Mouse (Mus musculus): ENCODE data around the gene Iqsec1. TPM values are rescaled to one million over a fixed set of nuclear protein-coding genes. Genes with fewer than 3 reads are reported as not detected.

Iqsec1 gene
- polyA plus RNA-seq, 1 experiment = 230 TPM

DNA sequence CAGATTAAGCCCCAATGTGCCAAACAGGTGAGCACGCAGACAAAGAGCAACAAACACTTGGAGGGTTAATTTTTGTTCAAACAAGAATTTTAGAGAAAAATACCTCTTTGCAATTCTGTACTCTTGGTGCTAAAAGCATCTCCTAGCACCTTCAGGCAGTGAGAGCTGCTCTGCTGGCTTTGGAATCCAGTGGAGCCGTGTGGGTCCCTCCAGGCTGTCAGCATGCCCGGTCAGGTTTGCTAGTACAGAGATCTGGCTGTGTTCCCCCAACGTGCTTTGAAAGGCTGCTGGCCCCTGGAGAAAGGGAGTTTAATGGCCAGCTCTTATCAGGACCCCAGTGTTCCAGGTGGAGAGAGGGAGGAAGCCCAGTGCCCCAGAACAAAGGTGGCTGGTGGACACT, 23.1 kb upstream of the Iqsec1 start:
- TF ChIP-seq CTCF (IDR thresholded peaks at IDR 0.05; ENCODE audit: extremely low read depth, insufficient read depth, insufficient read length, insufficient replicate concordance) = no peak
- TF ChIP-seq POLR2A (IDR thresholded peaks at IDR 0.05; ENCODE audit: low read depth, low read length) = no peak
- Histone ChIP-seq H3K4me1 (ENCODE audit: control insufficient read depth, insufficient read depth, insufficient read length) (no peaks in the 10 kb centered on the region), H3K4me3 (ENCODE audit: extremely low read depth, insufficient read depth, insufficient read length) (no peak overlapping the region), H3K27me3 (ENCODE audit: control insufficient read depth, insufficient read depth, low read length) (no peaks in the 10 kb centered on the region), H3K36me3 (ENCODE audit: control insufficient read depth, insufficient read depth, low read length) (peaks cover 25% of the 10 kb centered on the region), H3K27ac (ENCODE audit: insufficient read depth, low read length) (no peak overlapping the region)
- 83% methylated on average over 4 of the region's 4 CpGs for WGBS
- no peak for DNase-seq (ENCODE audit: low read depth in 1 of 2, low spot score in 2 of 2)

DNA sequence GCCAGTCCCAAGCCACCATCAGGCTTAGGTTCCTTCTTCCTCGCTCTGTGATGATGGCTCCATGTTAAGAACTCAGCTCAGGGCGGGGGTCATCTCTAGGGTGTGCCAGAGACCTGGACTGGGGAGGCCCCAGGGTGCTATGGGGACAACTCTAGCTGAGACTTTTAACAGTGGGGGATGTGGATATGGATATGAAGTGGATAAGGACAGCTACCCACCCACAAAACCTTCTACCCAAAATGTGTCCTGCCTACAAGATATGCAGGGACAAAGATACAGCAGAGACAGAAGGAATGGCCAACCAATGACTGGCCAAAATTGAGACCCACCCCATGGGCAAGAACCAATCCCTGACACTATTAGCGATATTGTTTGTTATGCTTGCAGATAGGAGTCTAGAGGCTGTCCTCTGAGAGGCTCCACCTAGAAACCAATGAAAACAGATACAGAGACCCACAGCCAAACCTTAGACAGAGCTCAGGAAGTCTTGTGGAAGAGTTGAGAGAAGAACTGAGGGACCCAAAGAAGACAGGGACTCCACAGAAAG, 19.9 kb upstream of the Iqsec1 start:
- H3K27ac ChIP-seq (ENCODE audit: insufficient read depth, low read length) = no peak overlapping the region
- DNase-seq (ENCODE audit: low read depth in 1 of 2, low spot score in 2 of 2) = no peak
- no peak for TF ChIP-seq CTCF (IDR thresholded peaks at IDR 0.05; ENCODE audit: extremely low read depth, insufficient read depth, insufficient read length, insufficient replicate concordance)
- no peak for TF ChIP-seq POLR2A (IDR thresholded peaks at IDR 0.05; ENCODE audit: low read depth, low read length)
- no peaks in the 10 kb centered on the region for H3K4me1 ChIP-seq (ENCODE audit: control insufficient read depth, insufficient read depth, insufficient read length)
- 89% methylated on average over 3 of the region's 3 CpGs for WGBS
- peaks cover 4% of the 10 kb centered on the region; the same call in 1 of the 2 replicates for H3K36me3 ChIP-seq (ENCODE audit: control insufficient read depth, insufficient read depth, low read length)
- H3K27me3 ChIP-seq (ENCODE audit: control insufficient read depth, insufficient read depth, low read length) = no peaks in the 10 kb centered on the region
- H3K4me3 ChIP-seq (ENCODE audit: extremely low read depth, insufficient read depth, insufficient read length) = no peak overlapping the region

DNA sequence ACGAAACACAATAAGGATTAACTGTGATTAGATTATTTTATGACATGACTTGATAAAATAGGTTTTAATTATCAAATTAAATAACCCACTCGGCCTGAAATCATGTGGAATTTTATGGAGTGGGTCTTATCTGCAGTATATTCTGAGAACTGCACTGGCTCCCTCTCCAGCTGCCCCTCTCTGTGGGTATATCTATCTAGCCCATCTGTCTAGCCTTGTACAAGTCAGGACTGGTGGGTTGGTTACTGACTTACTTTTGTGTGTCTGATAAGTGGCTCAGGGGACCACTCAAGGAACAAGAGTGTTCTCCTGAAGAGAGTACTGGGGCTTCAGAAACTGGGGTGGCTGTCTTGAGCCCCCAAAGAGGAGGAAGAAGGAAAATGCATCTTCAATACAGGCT, 18.7 kb upstream of the Iqsec1 start:
- Histone ChIP-seq H3K36me3 (ENCODE audit: control insufficient read depth, insufficient read depth, low read length) (peaks cover 1% of the 10 kb centered on the region; the same call in 1 of the 2 replicates), H3K4me1 (ENCODE audit: control insufficient read depth, insufficient read depth, insufficient read length) (no peaks in the 10 kb centered on the region), H3K4me3 (ENCODE audit: extremely low read depth, insufficient read depth, insufficient read length) (no peak overlapping the region), H3K27ac (ENCODE audit: insufficient read depth, low read length) (no peak overlapping the region), H3K27me3 (ENCODE audit: control insufficient read depth, insufficient read depth, low read length) (no peaks in the 10 kb centered on the region)
- WGBS = 69% methylated on average over 2 of the region's 2 CpGs
- TF ChIP-seq CTCF (IDR thresholded peaks at IDR 0.05; ENCODE audit: extremely low read depth, insufficient read depth, insufficient read length, insufficient replicate concordance) (no peak), POLR2A (IDR thresholded peaks at IDR 0.05; ENCODE audit: low read depth, low read length) (no peak)
- DNase-seq (ENCODE audit: low read depth in 1 of 2, low spot score in 2 of 2) = no peak

DNA sequence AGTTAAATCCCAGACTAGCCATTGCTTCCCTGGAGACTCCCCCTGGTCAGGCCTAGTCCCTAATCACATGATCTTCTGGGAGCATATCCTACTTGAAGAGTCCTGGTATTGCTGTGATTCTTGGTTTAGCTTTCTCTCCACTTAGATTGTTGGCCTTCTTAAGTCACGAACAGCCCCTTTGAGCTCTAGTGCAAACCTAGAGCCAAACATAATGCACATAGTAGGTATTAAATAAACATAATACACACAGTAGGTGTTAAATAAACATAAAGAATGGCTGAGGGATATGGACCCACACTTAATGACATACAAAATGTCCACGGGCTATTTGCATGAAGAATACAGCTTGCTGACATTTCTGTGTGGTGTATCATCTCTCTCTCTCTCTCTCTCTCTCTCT, 15.7 kb upstream of the Iqsec1 start:
- WGBS = 88% methylated on average over 2 of the region's 2 CpGs
- H3K4me3 ChIP-seq (ENCODE audit: extremely low read depth, insufficient read depth, insufficient read length) = no peak overlapping the region
- H3K4me1 ChIP-seq (ENCODE audit: control insufficient read depth, insufficient read depth, insufficient read length) = no peaks in the 10 kb centered on the region
- H3K27ac ChIP-seq (ENCODE audit: insufficient read depth, low read length) = no peak overlapping the region
- no peaks in the 10 kb centered on the region for H3K27me3 ChIP-seq (ENCODE audit: control insufficient read depth, insufficient read depth, low read length)
- no peak for DNase-seq (ENCODE audit: low read depth in 1 of 2, low spot score in 2 of 2)
- TF ChIP-seq CTCF (IDR thresholded peaks at IDR 0.05; ENCODE audit: extremely low read depth, insufficient read depth, insufficient read length, insufficient replicate concordance) = no peak
- no peak for TF ChIP-seq POLR2A (IDR thresholded peaks at IDR 0.05; ENCODE audit: low read depth, low read length)
- no peaks in the 10 kb centered on the region for H3K36me3 ChIP-seq (ENCODE audit: control insufficient read depth, insufficient read depth, low read length)

DNA sequence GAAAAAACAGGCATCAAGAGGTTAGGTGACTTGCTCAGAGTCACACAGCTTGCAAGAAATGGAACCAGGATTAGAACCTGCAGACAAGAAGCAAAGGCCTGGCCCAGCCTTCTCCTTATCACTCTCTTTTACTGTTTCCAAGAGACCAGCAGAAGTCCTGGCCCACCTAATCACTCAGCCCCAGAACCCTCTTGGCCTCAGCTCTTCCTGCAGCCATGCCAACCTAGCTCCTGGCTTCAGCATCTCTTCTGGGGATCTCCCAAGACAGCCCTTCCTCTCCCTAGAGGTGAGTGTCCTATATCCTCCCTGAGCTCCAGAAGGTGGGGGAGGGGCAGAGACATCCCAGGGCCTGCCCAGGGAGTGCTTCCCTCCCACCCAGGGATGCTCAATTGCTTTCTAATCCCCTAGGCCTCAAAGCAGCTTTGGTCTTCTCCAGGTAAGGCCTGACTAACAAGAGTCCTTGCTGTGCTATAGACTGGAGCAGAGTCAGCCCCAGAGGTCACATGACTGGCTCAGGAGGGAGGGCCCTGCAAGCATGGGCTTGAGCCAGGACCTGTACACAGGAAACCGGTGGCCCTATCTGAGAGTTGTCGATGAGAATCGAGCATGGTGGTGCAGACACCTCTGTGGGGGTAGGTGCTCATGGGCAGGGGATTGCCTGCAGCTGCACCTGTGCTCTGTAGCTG, 15.0 kb upstream of the Iqsec1 start:
- no peak for DNase-seq (ENCODE audit: low read depth in 1 of 2, low spot score in 2 of 2)
- Histone ChIP-seq H3K4me3 (ENCODE audit: extremely low read depth, insufficient read depth, insufficient read length) (no peak overlapping the region), H3K27me3 (ENCODE audit: control insufficient read depth, insufficient read depth, low read length) (no peaks in the 10 kb centered on the region), H3K36me3 (ENCODE audit: control insufficient read depth, insufficient read depth, low read length) (no peaks in the 10 kb centered on the region), H3K27ac (ENCODE audit: insufficient read depth, low read length) (no peak overlapping the region), H3K4me1 (ENCODE audit: control insufficient read depth, insufficient read depth, insufficient read length) (no peaks in the 10 kb centered on the region)
- no peak for TF ChIP-seq POLR2A (IDR thresholded peaks at IDR 0.05; ENCODE audit: low read depth, low read length)
- no peak for TF ChIP-seq CTCF (IDR thresholded peaks at IDR 0.05; ENCODE audit: extremely low read depth, insufficient read depth, insufficient read length, insufficient replicate concordance)
- 3% methylated on average over 3 of the region's 3 CpGs for WGBS

DNA sequence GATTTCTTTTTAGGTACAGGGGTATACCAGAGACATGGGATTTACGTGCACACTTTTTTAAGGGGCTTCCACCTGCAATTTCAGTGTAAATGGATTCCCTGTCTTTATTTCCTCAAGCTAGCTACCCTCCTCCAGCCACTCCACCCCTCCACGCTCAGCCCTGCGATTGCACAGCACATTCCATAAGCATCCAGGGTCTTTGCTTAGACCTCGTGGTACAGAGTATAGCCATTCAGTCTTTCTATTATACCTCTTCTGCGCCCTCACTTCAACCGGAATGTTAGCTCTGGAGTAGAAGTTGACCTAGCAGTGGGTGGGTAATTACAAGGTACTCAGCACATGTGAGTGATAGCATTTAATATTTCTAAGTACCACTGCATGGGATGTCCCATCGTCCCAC, 13.1 kb upstream of the Iqsec1 start:
- no peak for DNase-seq (ENCODE audit: low read depth in 1 of 2, low spot score in 2 of 2)
- H3K4me1 ChIP-seq (ENCODE audit: control insufficient read depth, insufficient read depth, insufficient read length) = no peaks in the 10 kb centered on the region
- 78% methylated on average over 7 of the region's 7 CpGs for WGBS
- H3K27me3 ChIP-seq (ENCODE audit: control insufficient read depth, insufficient read depth, low read length) = no peaks in the 10 kb centered on the region
- no peak for TF ChIP-seq CTCF (IDR thresholded peaks at IDR 0.05; ENCODE audit: extremely low read depth, insufficient read depth, insufficient read length, insufficient replicate concordance)
- no peak for TF ChIP-seq POLR2A (IDR thresholded peaks at IDR 0.05; ENCODE audit: low read depth, low read length)
- no peak overlapping the region for H3K27ac ChIP-seq (ENCODE audit: insufficient read depth, low read length)
- H3K4me3 ChIP-seq (ENCODE audit: extremely low read depth, insufficient read depth, insufficient read length) = no peak overlapping the region
- H3K36me3 ChIP-seq (ENCODE audit: control insufficient read depth, insufficient read depth, low read length) = no peaks in the 10 kb centered on the region

Data from spleen, adult 2 months (tissue).